Mouse (Mus musculus): ENCODE results near the gene Cox7a2. TPM values are rescaled to one million over a fixed set of nuclear protein-coding genes. Genes with fewer than 3 reads are reported as not detected.

The Cox7a2 gene
- 743 TPM for polyA plus RNA-seq (2015; fragmentation: Illumina TruSeq; extraction: RNeasy Lipid Tissue Mini Kit (QIAGEN cat#74804); ENCODE audit: low read depth, low replicate concordance)

DNA sequence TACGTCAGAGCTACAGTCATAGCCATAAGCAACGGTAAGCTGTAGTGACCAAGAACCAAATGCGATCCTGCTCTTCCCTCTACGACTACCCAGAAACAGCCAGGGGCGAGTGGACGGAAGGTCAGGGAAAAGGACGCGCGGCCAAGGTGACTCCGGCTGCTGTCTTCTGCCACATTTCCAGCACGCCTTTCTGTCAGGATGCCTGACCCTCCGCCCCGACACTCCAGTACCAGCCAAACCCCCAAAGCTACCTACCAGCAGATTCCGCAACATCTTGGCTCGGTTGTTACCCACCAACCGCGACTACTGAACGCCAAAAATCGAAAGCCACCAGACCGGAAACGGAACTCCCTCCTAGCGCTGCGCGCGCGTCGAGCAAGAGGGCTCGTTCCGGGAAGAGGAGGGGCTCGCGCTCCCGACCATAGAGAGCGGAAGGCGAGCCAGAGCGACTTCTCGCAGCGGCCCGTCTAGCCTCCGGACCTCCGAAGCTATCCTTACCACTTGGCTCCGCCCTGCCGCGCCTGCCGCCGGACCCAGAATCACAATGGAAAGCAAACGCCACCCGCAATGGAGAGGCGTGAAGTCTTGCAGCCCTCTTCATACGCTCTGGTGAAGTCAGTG is at the start of gene Cox7a2:
Cox7a2 (minus strand) TSS at position 494 of the 621 bp plus-strand sequence.

DNA sequence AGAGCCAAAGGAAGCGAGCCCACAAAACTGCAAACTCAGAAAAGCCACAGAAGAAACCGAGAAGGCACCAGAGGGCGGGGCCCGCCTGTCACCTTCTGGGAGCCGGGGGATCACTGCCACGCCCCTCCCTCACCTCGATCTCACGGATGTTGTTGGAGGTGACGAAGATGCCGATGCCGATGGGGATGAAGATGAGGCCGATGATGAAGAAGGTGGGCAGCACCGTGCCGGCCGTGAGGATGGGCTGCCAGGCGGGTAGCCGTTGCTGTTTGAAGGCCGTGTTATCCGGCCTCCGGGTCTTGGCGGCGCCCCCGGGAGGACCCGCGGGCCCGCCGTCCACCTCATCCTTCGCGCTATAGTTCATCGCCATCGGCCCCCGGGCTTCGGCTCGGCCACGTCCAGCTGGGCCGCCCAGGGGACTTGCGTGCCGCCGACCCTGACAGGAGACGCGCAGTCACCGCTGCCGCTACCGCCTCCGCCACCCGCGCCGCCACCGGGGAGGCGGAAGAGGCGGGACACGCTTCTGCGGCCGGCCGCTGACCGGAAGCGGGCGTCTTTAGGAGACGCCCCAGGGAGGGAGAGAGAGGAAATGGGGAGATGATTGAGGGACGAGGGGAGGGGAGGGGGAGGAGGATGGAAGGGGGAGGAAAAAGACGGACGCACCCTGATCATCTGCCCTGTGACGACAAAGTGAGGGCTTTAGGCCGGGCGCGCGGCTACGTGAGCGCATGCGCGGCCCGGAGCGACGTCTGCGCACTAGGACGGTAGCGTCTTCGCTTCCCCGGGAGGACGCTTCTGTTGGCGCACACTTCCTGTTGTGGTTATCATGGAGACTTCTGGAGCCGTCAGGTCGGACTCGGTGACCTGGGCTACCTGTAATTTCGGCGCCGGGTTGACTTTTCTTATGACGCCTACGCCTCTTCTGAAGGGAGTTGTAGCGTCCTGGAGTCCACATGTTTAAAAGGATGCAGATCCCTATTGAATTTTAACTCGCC is 33.5 kb upstream of the Cox7a2 start, which contains the start of gene Tmem30a:
Tmem30a (minus strand) TSS at position 667 of the 995 bp plus-strand sequence.

DNA sequence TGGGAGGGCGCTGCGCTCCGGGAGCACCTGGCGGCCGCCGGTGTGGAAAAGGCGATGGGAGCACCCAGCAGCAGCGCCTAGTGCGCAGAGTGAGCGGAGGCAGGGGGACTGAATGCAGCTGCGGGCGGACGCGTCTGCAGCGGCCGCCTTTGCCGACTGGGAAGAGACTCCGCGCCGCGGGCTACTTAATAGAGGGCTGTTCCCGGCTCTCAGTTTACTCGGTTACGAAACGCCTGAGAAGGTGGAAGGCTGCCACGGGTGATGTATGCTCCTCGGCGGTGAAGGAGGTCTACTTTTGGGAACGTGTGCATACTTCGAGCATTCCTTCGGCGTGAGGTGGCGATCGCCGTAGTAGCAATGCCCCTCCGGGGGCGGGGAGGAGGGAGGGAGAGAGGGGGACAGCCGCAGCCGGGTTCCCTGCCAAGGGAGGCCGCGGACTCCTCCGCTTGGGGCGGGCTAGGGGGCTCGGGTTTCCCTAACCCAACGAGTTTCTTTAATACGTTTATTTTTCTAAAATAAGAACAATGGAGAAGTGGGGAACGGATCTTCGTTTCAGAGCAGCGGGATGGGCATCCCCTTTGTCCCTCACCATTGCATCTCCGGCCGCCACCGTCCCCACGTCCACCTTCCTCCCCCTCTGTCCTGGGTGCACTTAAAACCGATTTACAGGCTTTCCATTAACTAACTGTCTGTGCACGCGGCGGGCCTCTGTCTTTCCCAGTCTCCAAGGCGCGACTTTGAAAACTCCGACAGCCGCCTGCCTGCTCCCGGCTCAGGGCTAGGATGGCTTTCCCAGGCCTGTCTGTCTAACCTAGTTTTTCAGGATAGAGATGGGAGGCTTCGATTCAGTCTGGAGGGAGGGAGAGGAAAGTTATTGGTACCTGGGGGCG is 41.0 kb downstream of the Cox7a2 start, which contains the start of gene Col12a1:
Col12a1 (minus strand) TSS at position 351 of the 890 bp plus-strand sequence.

Other genes starting within 250 kb of the Cox7a2 start
- gene Col12a1, start 41.0 kb downstream of the Cox7a2 start, polyA plus RNA-seq (2015; fragmentation: Illumina TruSeq; extraction: RNeasy Lipid Tissue Mini Kit (QIAGEN cat#74804); ENCODE audit: low read depth, low replicate concordance): 9.8 TPM
- 390 TPM for gene Tmem30a, start 33.6 kb upstream of the Cox7a2 start, polyA plus RNA-seq (2015; fragmentation: Illumina TruSeq; extraction: RNeasy Lipid Tissue Mini Kit (QIAGEN cat#74804); ENCODE audit: low read depth, low replicate concordance)